Mouse (Mus musculus): ENCODE data around the gene Ttll6.

- TF ChIP-seq CTCF (IDR thresholded peaks at IDR 0.05; ENCODE audit: insufficient read depth, low read length) (no peak), POLR2A (IDR thresholded peaks at IDR 0.05; ENCODE audit: borderline replicate concordance, extremely low read depth, low read depth, low read length) (no peak)
Observed at GRCm38 (mm10) chr11:96203789-96204186, 70.2 kb downstream of the Ttll6 start.
